ENCODE assay signal across 11 mouse cellular contexts in genomic region chr8:3395246-3395645, GRCm38 (mm10). TPM values are rescaled to one million over a fixed set of nuclear protein-coding genes. Genes with fewer than 3 reads are reported as not detected.
A peak's percentile ranks its signal among the peaks of the same experiment; 100 is the strongest.
DNase-seq lines count a peak whose midpoint lies in the region; ATAC-seq and TF ChIP-seq lines count a peak whose summit lies in the region.
"Had no signal": no experiment of that assay in that cellular context is flagged by ENCODE, and none has a peak within 500 bp of the region (broad histone marks: within the 10 kb centered on the region; RNA-seq: fewer than 3 reads in every experiment).

No protein-coding gene starts in this region.

- TF ChIP-seq EP300 in heart, adult 2 months (IDR thresholded peaks at IDR 0.05; ENCODE audit: insufficient read depth, low read depth, low read length): no peak
- TF ChIP-seq EP300 in ES-Bruce4 (IDR thresholded peaks at IDR 0.05; ENCODE audit: insufficient read depth, low read depth, low read length): peak; percentile 96

- peaks cover 1% of the 10 kb centered on the region; the same call in 1 of the 2 replicates for H3K79me2 ChIP-seq in heart, adult 2 months (replicated peaks; ENCODE audit: control insufficient read depth, insufficient read depth, low read length)

- intact Hi-C loops in heart, adult 2 months (cut with DNase I): no loop called here

- 0 out of 2 replicates have a peak, but pooled peaks cover 12% of the 10 kb centered on the region for H3K36me3 ChIP-seq in heart, embryonic 12.5 days
- 0 out of 2 replicates have a peak, but pooled peaks cover 2% of the 10 kb centered on the region for H3K36me3 ChIP-seq in heart, adult 2 months (ENCODE audit: control insufficient read depth, insufficient read depth, low read length)
- peaks cover 25% of the 10 kb centered on the region for H3K36me3 ChIP-seq in ES-Bruce4 (ENCODE audit: control insufficient read depth, insufficient read depth, low read length, poor library complexity, severe bottlenecking)
- H3K36me3 ChIP-seq in forebrain, embryonic 12.5 days (replicated peaks): peaks cover 2% of the 10 kb centered on the region; the same call in 1 of the 2 replicates
- H3K36me3 ChIP-seq in midbrain, embryonic 13.5 days: 0 out of 2 replicates have a peak, but pooled peaks cover under 1% of the 10 kb centered on the region
- H3K36me3 ChIP-seq in thymus, adult 2 months (ENCODE audit: control insufficient read depth, insufficient read depth, low read length): peaks cover 73% of the 10 kb centered on the region

- H3K27me3 ChIP-seq in heart, embryonic 12.5 days (replicated peaks): no peaks in the 10 kb centered on the region
- H3K27me3 ChIP-seq in heart, adult 2 months (ENCODE audit: control insufficient read depth, insufficient read depth, low read length): no peaks in the 10 kb centered on the region
- H3K27me3 ChIP-seq in ES-Bruce4 (ENCODE audit: control insufficient read depth, insufficient read depth, low read length, poor library complexity, severe bottlenecking): no peaks in the 10 kb centered on the region
- H3K27me3 ChIP-seq in forebrain, embryonic 12.5 days: no peaks in the 10 kb centered on the region
- H3K27me3 ChIP-seq in midbrain, embryonic 13.5 days: no peaks in the 10 kb centered on the region
- no peaks in the 10 kb centered on the region for H3K27me3 ChIP-seq in thymus, adult 2 months (ENCODE audit: control insufficient read depth, insufficient read depth, low read length)
- H3K27me3 ChIP-seq: heart, embryonic 15.5 days; liver, embryonic 12.5 days had no signal

- ATAC-seq in heart, embryonic 12.5 days (ENCODE audit: insufficient number of reproducible peaks, low FRiP score): no peak
- ATAC-seq in forebrain, embryonic 12.5 days (ENCODE audit: low FRiP score): no peak
- no peak for ATAC-seq in midbrain, embryonic 13.5 days
- ATAC-seq: liver, embryonic 12.5 days had no signal

- H3K9me3 ChIP-seq in heart, embryonic 12.5 days (replicated peaks): no peaks in the 10 kb centered on the region
- no peaks in the 10 kb centered on the region for H3K9me3 ChIP-seq in ES-Bruce4 (replicated peaks; ENCODE audit: control insufficient read depth, insufficient read depth, low read length, poor library complexity, severe bottlenecking)
- H3K9me3 ChIP-seq in forebrain, embryonic 12.5 days: no peaks in the 10 kb centered on the region
- no peaks in the 10 kb centered on the region for H3K9me3 ChIP-seq in midbrain, embryonic 13.5 days
- H3K9me3 ChIP-seq: heart, embryonic 15.5 days; liver, embryonic 12.5 days had no signal

- H3K4me1 ChIP-seq in heart, embryonic 12.5 days (replicated peaks): peaks cover 23% of the 10 kb centered on the region
- H3K4me1 ChIP-seq in heart, adult 2 months (ENCODE audit: control insufficient read depth, insufficient read depth, low read length): peaks cover 10% of the 10 kb centered on the region
- peaks cover 11% of the 10 kb centered on the region for H3K4me1 ChIP-seq in ES-Bruce4 (ENCODE audit: control insufficient read depth, insufficient read depth, low read length)
- H3K4me1 ChIP-seq in forebrain, embryonic 12.5 days: peaks cover 31% of the 10 kb centered on the region
- peaks cover 33% of the 10 kb centered on the region for H3K4me1 ChIP-seq in midbrain, embryonic 13.5 days (replicated peaks)
- H3K4me1 ChIP-seq in thymus, adult 2 months (replicated peaks; ENCODE audit: control insufficient read depth, insufficient read depth, low read length): no peaks in the 10 kb centered on the region

- WGBS in heart, embryonic 12.5 days: 26% methylated on average over 4 of the region's 4 CpGs
- WGBS in heart, adult 2 months: 33% methylated on average over 4 of the region's 4 CpGs
- WGBS in forebrain, embryonic 12.5 days: 5% methylated on average over 4 of the region's 4 CpGs
- 14% methylated on average over 4 of the region's 4 CpGs for WGBS in midbrain, embryonic 13.5 days
- 89% methylated on average over 4 of the region's 4 CpGs for WGBS in thymus, adult 2 months

- peak overlapping the region; percentile 92; the same call in 1 of the 2 replicates for H3K4me2 ChIP-seq in heart, embryonic 12.5 days
- H3K4me2 ChIP-seq in forebrain, embryonic 12.5 days: peak overlapping the region; percentile 79
- peak overlapping the region; percentile 87 for H3K4me2 ChIP-seq in midbrain, embryonic 13.5 days (replicated peaks)
- H3K4me2 ChIP-seq: liver, embryonic 12.5 days had no signal

- DNase-seq in heart, adult 2 months: no peak
- no peak for DNase-seq in thymus, adult 2 months
- no peak for DNase-seq in natural killer cell, adult 2 months (ENCODE audit: low spot score in 2 of 2)
- DNase-seq in spleen, postnatal 4 days (ENCODE audit: low spot score in 2 of 2): no peak

- TF ChIP-seq POLR2A in heart, adult 2 months (IDR thresholded peaks at IDR 0.05; ENCODE audit: insufficient read depth, low read depth, low read length): no peak
- no peak for TF ChIP-seq POLR2A in ES-Bruce4 (IDR thresholded peaks at IDR 0.05; ENCODE audit: insufficient read depth, low read length)
- TF ChIP-seq POLR2A in thymus, adult 2 months (IDR thresholded peaks at IDR 0.05; ENCODE audit: control insufficient read depth, extremely low read depth, insufficient read depth, low read length, poor library complexity): no peak

- H3K4me3 ChIP-seq in heart, embryonic 12.5 days: no peak overlapping the region
- H3K4me3 ChIP-seq in heart, adult 2 months: no peak overlapping the region
- H3K4me3 ChIP-seq in ES-Bruce4 (ENCODE audit: low read depth, low read length): no peak overlapping the region; the same call in 1 of the 2 replicates
- no peak overlapping the region for H3K4me3 ChIP-seq in forebrain, embryonic 12.5 days (replicated peaks)
- peak overlapping the region; percentile 16 for H3K4me3 ChIP-seq in midbrain, embryonic 13.5 days (replicated peaks)
- no peak overlapping the region for H3K4me3 ChIP-seq in thymus, adult 2 months (ENCODE audit: control insufficient read depth, insufficient read depth, low read length)
- H3K4me3 ChIP-seq: erythroblast, embryonic 14.5 days; liver, embryonic 12.5 days had no signal

- H3K27ac ChIP-seq in heart, embryonic 12.5 days (ENCODE audit: poor library complexity, severe bottlenecking): no peak overlapping the region
- no peak overlapping the region for H3K27ac ChIP-seq in heart, adult 2 months
- peak overlapping the region; percentile 93 for H3K27ac ChIP-seq in ES-Bruce4 (ENCODE audit: insufficient read depth, low read length)
- H3K27ac ChIP-seq in forebrain, embryonic 12.5 days: peak overlapping the region; percentile 36; the same call in 1 of the 2 replicates
- H3K27ac ChIP-seq in midbrain, embryonic 13.5 days: peak overlapping the region; percentile 19; the same call in 1 of the 2 replicates
- no peak overlapping the region for H3K27ac ChIP-seq in thymus, adult 2 months (ENCODE audit: control insufficient read depth, insufficient read depth, low read length)
- H3K27ac ChIP-seq: heart, embryonic 15.5 days; liver, embryonic 12.5 days had no signal

- H3K9ac ChIP-seq in heart, embryonic 12.5 days: no peak overlapping the region
- no peak overlapping the region for H3K9ac ChIP-seq in heart, adult 2 months (ENCODE audit: low read depth, low read length)
- no peak overlapping the region for H3K9ac ChIP-seq in ES-Bruce4 (ENCODE audit: low read depth, poor library complexity, severe bottlenecking)
- H3K9ac ChIP-seq in forebrain, embryonic 12.5 days: 0 out of 2 replicates have a peak overlapping the region, but pooled peaks have one; percentile 33
- peak overlapping the region; percentile 5; the same call in 1 of the 2 replicates for H3K9ac ChIP-seq in midbrain, embryonic 13.5 days (replicated peaks)
- H3K9ac ChIP-seq: liver, embryonic 12.5 days had no signal

- no peak for TF ChIP-seq CTCF in heart, adult 2 months (IDR thresholded peaks at IDR 0.05)
- no peak for TF ChIP-seq CTCF in ES-Bruce4 (IDR thresholded peaks at IDR 0.05; ENCODE audit: low read depth, low read length)
- TF ChIP-seq CTCF in thymus, adult 2 months (IDR thresholded peaks at IDR 0.05; ENCODE audit: borderline replicate concordance, control insufficient read depth, extremely low read depth, insufficient read depth, low read length, poor library complexity): no peak

RNA-seq across cellular contexts. Expression of gene Arhgef18, which starts 2.4 kb away (rescaled TPM):
- 7.1 and 8.2 TPM in 2 replicates for polyA plus RNA-seq in heart, embryonic 12.5 days (2016; fragmentation: Nextera tagmentation; extraction: Ambion mirVana)
- 10 to 100 TPM; 18.7 to 20.4 TPM for total RNA-seq in heart, adult 2 months (2021)
- 12.3 and 15.3 TPM in 2 replicates for polyA plus RNA-seq in heart, adult 2 months (2012; rRNA removed)
- polyA plus RNA-seq in ES-Bruce4 (2011; ENCODE audit: insufficient read depth, insufficient read length, low read depth, missing spikeins): 64.8 and 67.7 TPM in 2 replicates
- polyA plus RNA-seq in forebrain, embryonic 12.5 days (2016; fragmentation: Nextera tagmentation; extraction: Ambion mirVana): 13.4 and 14.2 TPM in 2 replicates
- polyA plus RNA-seq in midbrain, embryonic 13.5 days (2015; fragmentation: Nextera tagmentation; extraction: Ambion mirVana): 10.4 and 12.5 TPM in 2 replicates
- 120 and 122 TPM in 2 replicates for polyA plus RNA-seq in thymus, adult 2 months (2012; rRNA removed)

RNA-seq across cellular contexts. Expression of gene A430078G23Rik, which starts 42.0 kb away (rescaled TPM):
- not detected in 2 replicates for polyA plus RNA-seq in heart, embryonic 12.5 days (2016; fragmentation: Nextera tagmentation; extraction: Ambion mirVana)
- under 1 TPM; 0.57 TPM for total RNA-seq in heart, adult 2 months (2021)
- 0.41 and 0.53 TPM in 2 replicates for polyA plus RNA-seq in heart, adult 2 months (2012; rRNA removed)
- polyA plus RNA-seq in ES-Bruce4 (2011; ENCODE audit: insufficient read depth, insufficient read length, low read depth, missing spikeins): not detected in 2 replicates
- polyA plus RNA-seq in forebrain, embryonic 12.5 days (2016; fragmentation: Nextera tagmentation; extraction: Ambion mirVana): 0.06 TPM in 1 of 2 replicates, not detected in the other
- not detected in 2 replicates for polyA plus RNA-seq in midbrain, embryonic 13.5 days (2015; fragmentation: Nextera tagmentation; extraction: Ambion mirVana)
- polyA plus RNA-seq in thymus, adult 2 months (2012; rRNA removed): 30.2 and 30.7 TPM in 2 replicates
- polyA plus RNA-seq: erythroblast, embryonic 14.5 days had no signal

Comparison
In these comparisons a context has a peak if more than half of its experiments do, and no peak if none do; other contexts are left out.
1. H3K27ac ChIP-seq: peak in ES-Bruce4 (single experiment), forebrain, embryonic 12.5 days (single experiment) and midbrain, embryonic 13.5 days (single experiment); none in heart, embryonic 12.5 days (single experiment), heart, adult 2 months (single experiment) and thymus, adult 2 months (single experiment).
2. H3K9ac ChIP-seq: peak in forebrain, embryonic 12.5 days (single experiment) and midbrain, embryonic 13.5 days (single experiment); none in heart, embryonic 12.5 days (single experiment), heart, adult 2 months (single experiment) and ES-Bruce4 (single experiment).
3. RNA of gene A430078G23Rik, which starts 42.0 kb away (polyA plus RNA-seq): 30.2 to 30.7 TPM in thymus, adult 2 months; 0.41 to 0.53 TPM in heart, adult 2 months, 0.06 TPM in forebrain, embryonic 12.5 days, not detected in heart, embryonic 12.5 days, not detected in ES-Bruce4 and not detected in midbrain, embryonic 13.5 days; every median in the first group is over 10 times any median in the second.
4. Peak in every context shown above with its lines, with median percentiles within 50 percentile points of each other: H3K4me2 ChIP-seq.